Mouse (Mus musculus) ES-Bruce4 (cell line): ENCODE data around the gene Tab3.

Experiments used
- CTCF ChIP-seq: IDR thresholded peaks from one replicate; pipeline ENCODE4 v1.8.1; 2011; ENCODE audit warnings: low read depth, low read length
- EP300 ChIP-seq: IDR thresholded peaks from 2 replicates; pipeline ENCODE4 v1.6.1; 2011; ENCODE audit warnings: low read depth, low read length; ENCODE audit not compliant: insufficient read depth
- POLR2A ChIP-seq: IDR thresholded peaks from one replicate; pipeline ENCODE4 v1.8.1; 2011; ENCODE audit warnings: low read length; ENCODE audit not compliant: insufficient read depth

GRCm38 (mm10) chrX:85566256-85566655 is 7.6 kb upstream of the Tab3 start:
- TF ChIP-seq EP300 = no peak
- TF ChIP-seq POLR2A = no peak
- TF ChIP-seq CTCF = no peak
